Comparison of ENCODE assay signal across 12 mouse cellular contexts in genomic region chr4:54021861-54022385, GRCm38 (mm10).
A peak's percentile ranks its signal among the peaks of the same experiment; 100 is the strongest.
DNase-seq lines count a peak whose midpoint lies in the region; ATAC-seq and TF ChIP-seq lines count a peak whose summit lies in the region.
"Had no signal": no experiment of that assay in that cellular context is flagged by ENCODE, and none has a peak within 500 bp of the region (broad histone marks: within the 10 kb centered on the region; RNA-seq: fewer than 3 reads in every experiment).

No protein-coding gene starts in this region.

- 15% methylated on average over 6 of the region's 6 CpGs for WGBS in forebrain, embryonic 13.5 days
- WGBS in midbrain, embryonic 11.5 days = 21% methylated on average over 6 of the region's 6 CpGs

- ATAC-seq in forebrain, embryonic 13.5 days = peak; percentile 36
- peak; percentile 38 for ATAC-seq in midbrain, embryonic 11.5 days (ENCODE audit: low FRiP score)

- H3K79me2 ChIP-seq in CH12.LX (replicated peaks; ENCODE audit: control insufficient read depth, extremely low read depth, insufficient read depth, poor library complexity, severe bottlenecking) = no peaks in the 10 kb centered on the region

- H3K4me1 ChIP-seq in CH12.LX (ENCODE audit: control insufficient read depth in 1 of 2, insufficient read depth in 2 of 2) = peaks cover 2 to 18% of the 10 kb centered on the region in 2 experiments; a peak in 3 of 4 replicates
- peaks cover 16% of the 10 kb centered on the region for H3K4me1 ChIP-seq in forebrain, embryonic 13.5 days
- peaks cover 25% of the 10 kb centered on the region for H3K4me1 ChIP-seq in midbrain, embryonic 11.5 days (ENCODE audit: control insufficient read depth, insufficient read depth, low read length)

- H3K4me2 ChIP-seq in CH12.LX (ENCODE audit: insufficient read depth, low read depth, poor library complexity, severe bottlenecking) = peak overlapping the region; percentile 78
- peak overlapping the region; percentile 28 for H3K4me2 ChIP-seq in forebrain, embryonic 13.5 days
- peak overlapping the region; percentile 29 for H3K4me2 ChIP-seq in midbrain, embryonic 11.5 days
- H3K4me2 ChIP-seq: liver, embryonic 11.5 days had no signal

- dilution Hi-C loops in CH12.LX (cut with MboI; ENCODE audit: extremely low pct_ligation_motif_present, extremely low pct_unique_long_range_greater_than_20kb, low sequenced_read_pairs) = no loop called here

- in situ Hi-C loops in CH12.LX (cut with MboI; ENCODE audit: low pct_ligation_motif_present, low pct_unique_long_range_greater_than_20kb, low sequenced_read_pairs) = no loop called here

- H3K27me3 ChIP-seq in CH12.LX (replicated peaks) = no peaks in the 10 kb centered on the region
- no peaks in the 10 kb centered on the region for H3K27me3 ChIP-seq in forebrain, embryonic 13.5 days
- H3K27me3 ChIP-seq in midbrain, embryonic 11.5 days (ENCODE audit: control insufficient read depth, insufficient read depth, low read length) = no peaks in the 10 kb centered on the region

- H3K9ac ChIP-seq in CH12.LX (ENCODE audit: insufficient read depth, low read depth) = no peak overlapping the region
- no peak overlapping the region for H3K9ac ChIP-seq in forebrain, embryonic 13.5 days
- peak overlapping the region; percentile 51 for H3K9ac ChIP-seq in midbrain, embryonic 11.5 days (ENCODE audit: low read length)

- no peaks in the 10 kb centered on the region for H3K9me3 ChIP-seq in CH12.LX (replicated peaks; ENCODE audit: low read length)
- no peaks in the 10 kb centered on the region for H3K9me3 ChIP-seq in forebrain, embryonic 13.5 days (replicated peaks)
- H3K9me3 ChIP-seq in midbrain, embryonic 11.5 days (ENCODE audit: control insufficient read depth, low read length) = no peaks in the 10 kb centered on the region

- no peak for TF ChIP-seq RAD21 in CH12.LX (IDR thresholded peaks at IDR 0.05; ENCODE audit: low read depth, low read length)

- no peak for TF ChIP-seq POLR2A in CH12.LX (IDR thresholded peaks at IDR 0.05; ENCODE audit: low read depth, low read length)

- 0 out of 2 replicates have a peak overlapping the region, but pooled peaks have one; percentile 11 for H3K4me3 ChIP-seq in gastrocnemius, adult 2 months
- H3K4me3 ChIP-seq in CH12.LX (replicated peaks in 1 of 3; ENCODE audit: low read depth in 2 of 3, low read length in 2 of 3, poor library complexity in 1 of 3) = no peak overlapping the region
- H3K4me3 ChIP-seq in forebrain, embryonic 13.5 days = no peak overlapping the region
- no peak overlapping the region for H3K4me3 ChIP-seq in midbrain, embryonic 11.5 days (ENCODE audit: low read depth, low read length)

- H3K36me3 ChIP-seq in CH12.LX (replicated peaks in 1 of 2; ENCODE audit: control insufficient read depth in 1 of 2, insufficient read depth in 1 of 2, low read length in 1 of 2) = no peaks in the 10 kb centered on the region
- no peaks in the 10 kb centered on the region for H3K36me3 ChIP-seq in forebrain, embryonic 13.5 days (ENCODE audit: poor library complexity, severe bottlenecking)
- H3K36me3 ChIP-seq in midbrain, embryonic 11.5 days (ENCODE audit: control insufficient read depth, insufficient read depth, low read length) = no peaks in the 10 kb centered on the region

- peak overlapping the region; percentile 66 for H3K27ac ChIP-seq in gastrocnemius, adult 2 months
- no peak overlapping the region for H3K27ac ChIP-seq in CH12.LX (ENCODE audit: insufficient read depth, low read depth)
- H3K27ac ChIP-seq in forebrain, embryonic 13.5 days = peak overlapping the region; percentile 62; the same call in 1 of the 2 replicates
- H3K27ac ChIP-seq in midbrain, embryonic 11.5 days (ENCODE audit: low read depth, low read length) = peak overlapping the region; percentile 88
- H3K27ac ChIP-seq: macrophage had no signal

- peak; percentile 14; the same call in 1 of the 2 replicates for TF ChIP-seq EP300 in CH12.LX (IDR thresholded peaks at IDR 0.05; ENCODE audit: low read length)

- DNase-seq in gastrocnemius, adult 2 months = no peak
- no peak for DNase-seq in gastrocnemius, postnatal 14 days
- DNase-seq in CH12.LX (ENCODE audit: extremely low read depth) = peak; percentile 31
- no peak for DNase-seq in midbrain, embryonic 11.5 days (ENCODE audit: low spot score, missing footprints)
- DNase-seq in testis, postnatal 14 days (ENCODE audit: low spot score) = no peak
- no peak for DNase-seq in gastrocnemius, adult 8-10 months (ENCODE audit: low spot score in 2 of 2)
- no peak for DNase-seq in adrenal gland, postnatal 10 days
- DNase-seq: cerebellum, adult 18-20 months; heart, adult 18-20 months had no signal

- no peak for TF ChIP-seq CTCF in gastrocnemius, adult 2 months (IDR thresholded peaks at IDR 0.05)
- TF ChIP-seq CTCF in CH12.LX (conservative IDR thresholded peaks at IDR 0.05 in 1 of 2, IDR thresholded peaks at IDR 0.05 in 1 of 2; ENCODE audit: low read depth in 2 of 2, low read length in 2 of 2) = no peak

- intact Hi-C loops in gastrocnemius, adult 2 months (cut with DNase I) = no loop called here
- intact Hi-C loops in gastrocnemius, postnatal 14 days (cut with DNase I; ENCODE audit: low total_unique reads) = no loop called here

TF ChIP-seq in CH12.LX, 34 proteins besides CTCF, POLR2A, EP300 and RAD21:
- TF ChIP-seq JUND (conservative IDR thresholded peaks at IDR 0.05; ENCODE audit: low read depth, low read length) (peak; percentile 75), JUN (IDR thresholded peaks at IDR 0.05; ENCODE audit: insufficient read depth, low read depth, low read length) (peak; percentile 49; the same call in 1 of the 2 replicates), IRF4 (IDR thresholded peaks at IDR 0.05; ENCODE audit: low read depth, low read length) (peak; percentile 69), BHLHE40 (IDR thresholded peaks at IDR 0.05; ENCODE audit: low read depth, low read length) (no peak)

Comparison
In these comparisons a context has a peak if more than half of its experiments do, and no peak if none do; other contexts are left out.
1. H3K4me2 ChIP-seq: peak in every context shown above with its lines; median percentile 78 in CH12.LX; 29 in midbrain, embryonic 11.5 days; 28 in forebrain, embryonic 13.5 days.